Mouse (Mus musculus) thymus, postnatal 14 days (tissue): Measurements from ENCODE around the gene Jazf1.

Experiments
- DNase-seq: peaks from one replicate; pipeline ENCODE4 v3.0.0; 2021

The Jazf1 gene

GRCm38 (mm10) chr6:52903226-52903960 is 165.0 kb downstream of the Jazf1 start:
- DNase-seq, result no peak

DNA sequence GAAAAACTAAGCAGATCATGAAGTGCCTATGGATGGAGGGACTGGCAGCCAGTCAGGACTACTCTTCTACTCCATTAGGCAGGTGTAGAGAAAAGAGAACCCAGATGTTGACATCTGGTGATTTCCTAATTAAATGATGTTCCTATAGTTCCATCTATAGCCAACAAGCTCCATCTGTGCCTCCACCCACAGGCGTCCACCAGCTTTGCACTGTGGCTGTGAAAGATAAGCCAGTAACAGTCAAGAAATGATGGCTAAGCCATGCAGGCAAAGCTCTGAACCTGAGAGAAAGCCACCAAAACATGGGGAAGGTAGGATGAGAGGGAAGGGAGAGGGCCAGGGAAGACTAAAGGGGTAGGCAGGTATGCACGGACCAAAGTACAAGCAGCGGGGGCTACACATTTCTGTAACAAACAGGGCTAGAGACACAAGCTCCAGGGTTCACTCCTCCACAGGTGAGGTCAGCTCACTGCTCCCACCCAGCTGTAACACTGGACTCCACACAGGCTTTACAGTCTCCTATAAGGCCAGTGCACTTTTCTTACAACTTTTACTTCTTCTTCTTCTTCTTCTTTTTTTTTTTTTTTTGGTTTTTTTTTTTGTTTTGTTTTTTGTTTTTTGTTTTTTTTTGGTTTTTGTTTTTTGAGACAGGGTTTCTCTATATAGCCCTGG is 168.7 kb downstream of the Jazf1 start:
- DNase-seq, result no peak

DNA sequence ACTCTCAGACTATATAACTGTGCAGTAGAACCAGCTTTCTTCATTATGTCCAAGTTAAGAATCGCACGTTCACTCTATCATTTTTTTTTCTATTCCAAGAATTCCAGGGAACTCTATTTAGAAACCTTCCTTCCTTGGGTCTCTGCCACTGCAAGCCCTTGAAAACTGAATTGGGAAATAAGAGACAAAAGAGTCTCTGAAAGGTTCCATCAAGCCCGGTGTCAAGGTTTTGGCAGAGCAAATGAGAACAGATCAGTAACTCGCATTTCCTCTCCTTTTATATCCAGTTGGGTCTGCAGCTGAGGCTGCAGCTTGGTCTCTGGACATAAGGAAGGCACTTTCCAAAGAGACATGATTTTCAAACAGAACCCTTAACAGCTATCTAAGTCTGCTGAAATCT is 173.4 kb downstream of the Jazf1 start:
- no peak for DNase-seq

DNA sequence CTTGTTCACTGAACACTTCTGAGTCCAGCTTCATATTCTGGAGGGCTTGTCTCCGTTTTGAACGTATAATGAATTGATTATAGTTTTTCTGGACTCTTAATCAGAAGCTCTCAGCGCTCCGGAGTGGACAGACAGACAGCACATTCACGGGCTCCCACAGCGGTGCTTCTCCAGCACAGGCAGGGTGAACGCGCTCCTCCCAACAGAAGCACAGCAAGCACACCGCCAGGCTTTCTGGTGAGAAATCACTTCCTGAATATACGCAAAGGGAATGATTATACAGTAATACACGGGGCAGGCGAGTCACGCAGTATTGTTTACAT is 174.0 kb downstream of the Jazf1 start:
- no peak for DNase-seq

DNA sequence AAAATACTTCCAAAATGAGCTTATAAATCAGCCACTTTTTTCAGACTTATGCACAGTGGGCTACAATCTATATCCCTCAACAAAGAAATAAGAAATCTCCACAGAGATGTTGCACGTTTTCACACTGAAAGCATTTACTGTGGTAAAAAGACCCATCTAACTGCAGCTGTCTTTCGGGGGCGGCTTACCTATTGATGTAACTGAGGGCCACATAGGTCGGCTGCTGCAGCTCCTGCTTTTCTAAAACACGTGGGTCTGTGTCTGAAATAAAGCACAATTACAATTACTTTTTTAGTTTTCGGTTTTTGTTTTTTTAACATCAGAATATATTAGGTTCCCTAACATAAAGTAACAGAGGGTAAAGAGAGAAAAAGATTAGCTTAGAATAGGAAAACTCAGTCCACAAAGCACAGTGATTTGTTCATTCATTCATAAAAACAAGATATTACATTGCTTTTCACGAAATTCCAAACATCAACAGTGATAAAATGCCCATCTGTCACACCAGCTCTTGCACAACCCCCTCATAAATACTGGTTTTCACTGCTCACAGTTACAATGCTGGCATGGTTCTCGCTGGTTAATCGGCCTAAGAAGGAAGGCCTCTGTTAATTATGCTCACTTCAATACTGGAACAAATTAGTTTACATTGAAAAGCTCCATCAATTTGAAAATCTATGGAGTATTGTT is 174.5 kb downstream of the Jazf1 start:
- peak; percentile 64 for DNase-seq

GRCm38 (mm10) chr6:52892978-52893377 is 175.5 kb downstream of the Jazf1 start:
- no peak for DNase-seq

- DNase-seq, result no peak
Observed at GRCm38 (mm10) chr6:52887541-52888203, 180.8 kb downstream of the Jazf1 start.

DNA sequence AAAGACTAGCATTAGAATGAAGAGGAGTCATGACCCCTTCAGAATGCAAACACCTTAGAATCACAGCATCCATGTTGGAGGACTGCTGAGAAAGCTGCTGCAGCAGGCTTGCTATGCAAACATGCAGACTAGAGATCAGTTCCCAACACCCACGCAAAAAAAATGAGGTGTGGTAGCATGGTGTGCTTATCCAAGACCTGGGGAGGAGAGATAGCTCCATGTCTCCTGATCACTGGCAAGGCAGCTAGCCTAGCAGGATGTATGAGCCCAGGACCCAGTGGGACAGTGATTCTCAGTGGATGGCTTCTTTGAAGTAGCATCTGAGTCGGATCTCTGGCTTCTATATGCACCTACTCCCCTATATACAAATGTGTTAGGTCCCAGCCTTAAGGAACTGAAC is 184.7 kb downstream of the Jazf1 start:
- DNase-seq, result no peak

- no peak for DNase-seq
Observed at GRCm38 (mm10) chr6:52877176-52877575, 191.3 kb downstream of the Jazf1 start.

DNA sequence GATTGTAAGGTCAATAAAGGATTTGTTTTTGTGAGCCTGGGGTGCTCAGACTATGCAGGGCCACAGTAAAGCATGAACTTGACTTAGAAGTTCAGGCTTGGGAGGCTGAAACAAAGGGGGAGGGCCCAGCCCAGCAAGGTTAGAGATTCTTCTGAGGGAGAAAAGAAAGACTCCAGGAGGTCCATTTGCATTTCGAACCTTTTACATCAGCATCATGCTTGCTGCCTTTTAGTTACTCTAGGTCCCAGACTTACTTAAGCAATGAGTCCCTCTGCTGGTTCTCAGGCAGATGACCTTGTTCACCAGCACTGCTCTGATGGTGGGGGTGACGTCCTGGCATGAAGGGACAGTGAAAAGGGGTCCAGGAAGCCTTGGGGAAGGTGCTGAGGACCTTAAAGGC is 197.1 kb downstream of the Jazf1 start:
- DNase-seq, result no peak

GRCm38 (mm10) chr6:52869252-52869651 is 199.2 kb downstream of the Jazf1 start:
- no peak for DNase-seq

- DNase-seq, result peak; percentile 62
Observed at GRCm38 (mm10) chr6:52868352-52868751, 200.1 kb downstream of the Jazf1 start.

DNA sequence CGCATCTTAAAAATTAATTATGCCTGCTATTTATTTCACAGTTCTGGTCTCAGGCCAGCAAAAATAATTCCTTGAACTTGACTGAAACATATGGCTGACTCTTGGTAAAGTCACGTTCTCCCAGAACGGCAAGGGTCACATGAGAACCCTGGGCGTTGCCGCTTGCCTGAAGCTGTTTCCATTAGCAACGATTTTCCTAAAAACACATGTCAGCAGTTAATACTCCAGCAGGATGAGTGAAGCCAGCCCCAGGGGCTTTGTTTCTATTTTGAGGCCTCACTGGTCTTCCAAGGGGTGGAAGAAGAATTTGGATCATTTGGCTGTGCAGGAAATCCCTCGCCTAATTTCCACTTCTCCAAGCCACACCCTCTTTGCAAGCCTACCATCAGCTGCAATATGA is 206.5 kb downstream of the Jazf1 start:
- no peak for DNase-seq

GRCm38 (mm10) chr6:52861186-52861820 is 207.1 kb downstream of the Jazf1 start:
- no peak for DNase-seq

DNA sequence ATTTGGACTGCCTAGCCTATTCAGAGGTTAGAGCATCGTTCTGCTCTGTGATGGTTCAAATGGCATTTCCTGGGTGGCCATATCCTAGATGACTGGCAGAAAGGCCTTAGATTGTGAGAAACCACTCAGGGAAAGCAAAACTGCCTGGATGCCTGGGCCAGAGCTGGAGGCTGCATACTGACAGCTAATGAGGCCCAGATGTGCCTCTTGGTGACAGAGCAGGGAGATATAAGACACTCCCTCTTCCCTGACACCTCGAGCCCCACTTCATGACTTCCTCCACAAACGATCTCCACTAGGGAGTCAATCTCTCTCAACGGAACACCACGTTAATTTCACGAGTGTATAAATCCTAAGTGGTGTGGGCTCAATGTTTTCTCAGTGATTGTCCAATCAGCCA is 207.7 kb downstream of the Jazf1 start:
- DNase-seq, result no peak

DNA sequence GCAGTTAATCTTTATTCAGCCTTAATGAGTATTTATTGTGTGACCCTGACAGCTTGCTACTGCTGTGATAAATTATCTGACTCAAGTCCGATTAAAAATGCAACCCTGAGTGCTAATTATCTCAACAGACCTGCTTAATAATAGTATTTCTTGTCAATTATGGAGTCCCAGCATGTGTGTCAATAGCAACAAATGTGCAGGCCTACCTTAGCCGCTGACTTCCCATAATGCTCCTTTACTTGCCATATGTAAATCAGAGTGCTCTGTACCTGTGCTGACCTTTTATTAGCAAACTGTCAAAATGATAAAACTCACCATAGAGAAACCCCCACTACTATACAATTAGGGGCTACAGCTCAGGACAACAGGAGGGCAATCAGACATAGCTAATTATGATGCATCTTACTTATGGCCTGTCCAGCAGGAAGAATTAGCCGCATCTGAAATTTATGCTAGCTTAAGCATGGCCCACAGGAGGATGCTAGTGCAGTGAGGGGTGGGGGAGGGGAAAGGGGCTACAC is 209.5 kb downstream of the Jazf1 start:
- DNase-seq, result no peak

DNA sequence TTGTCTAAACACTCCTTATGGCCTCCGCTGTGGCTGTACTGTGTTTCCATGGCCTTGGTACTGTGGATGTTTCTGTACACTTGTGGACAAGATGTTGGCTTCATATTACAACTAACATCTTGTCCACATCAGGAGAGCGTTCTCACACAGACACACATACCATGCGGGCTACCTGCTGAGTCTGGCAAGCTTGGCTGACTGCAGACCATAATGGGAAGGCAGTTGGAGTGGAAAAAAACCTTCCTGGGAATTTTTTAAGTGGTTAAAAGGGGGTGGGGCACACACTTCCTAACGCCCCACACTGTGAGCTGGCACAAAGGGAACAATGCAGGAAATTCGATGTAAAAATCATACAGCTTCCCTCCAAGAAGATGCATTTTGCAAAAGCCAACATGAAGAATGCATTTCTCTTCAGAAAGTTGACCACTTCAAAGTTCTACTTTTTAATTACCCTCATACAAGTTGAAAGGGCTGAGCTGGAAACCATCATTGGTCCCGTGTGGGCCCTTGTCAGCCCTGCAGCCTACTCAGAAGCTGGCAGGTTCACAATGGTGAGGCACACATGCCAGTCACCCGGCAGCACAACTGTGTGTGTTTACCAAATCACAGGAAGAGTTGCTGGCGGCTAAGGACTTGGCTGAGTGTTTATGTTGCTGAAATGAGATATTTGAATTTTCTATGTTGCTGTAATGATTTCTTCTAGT is 215.9 kb downstream of the Jazf1 start:
- no peak for DNase-seq

DNA sequence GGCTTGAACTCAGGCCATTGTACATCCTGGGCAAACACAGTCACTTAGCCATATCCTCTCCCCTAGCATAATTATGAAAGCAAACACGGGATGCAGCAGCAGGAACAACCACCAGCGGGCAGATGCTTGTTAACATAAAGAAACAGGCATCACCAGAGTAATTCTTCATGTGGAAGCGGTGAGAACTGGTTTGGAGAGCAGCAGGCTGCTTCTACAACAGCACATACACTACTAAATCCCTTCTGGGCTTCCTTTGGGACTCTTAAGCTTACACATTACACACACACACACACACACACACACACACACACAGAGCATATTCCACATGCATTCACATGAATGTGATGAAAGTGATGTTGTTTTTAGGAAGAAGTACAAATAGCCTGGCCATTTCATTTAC is 216.5 kb downstream of the Jazf1 start:
- DNase-seq, result no peak

DNA sequence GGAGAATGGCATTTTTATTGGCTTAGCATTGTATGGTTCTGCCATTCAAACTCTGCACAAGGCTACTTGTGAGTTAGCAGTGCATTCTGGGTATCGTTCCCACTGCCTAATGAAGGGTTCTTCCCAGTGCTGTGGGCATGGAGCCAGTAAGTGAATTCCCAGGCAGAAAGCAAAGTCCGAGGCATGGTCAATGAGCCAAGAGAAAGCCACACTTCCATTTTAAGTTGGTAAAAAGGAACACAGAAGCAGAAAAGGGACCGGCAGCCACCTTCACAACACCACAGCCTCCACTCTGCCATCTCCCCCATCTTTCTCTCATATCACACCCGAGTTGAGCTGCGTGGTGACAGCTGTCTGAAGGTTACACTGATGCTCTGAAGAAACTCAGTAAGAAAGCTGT is 217.4 kb downstream of the Jazf1 start:
- DNase-seq, result peak; percentile 49

DNA sequence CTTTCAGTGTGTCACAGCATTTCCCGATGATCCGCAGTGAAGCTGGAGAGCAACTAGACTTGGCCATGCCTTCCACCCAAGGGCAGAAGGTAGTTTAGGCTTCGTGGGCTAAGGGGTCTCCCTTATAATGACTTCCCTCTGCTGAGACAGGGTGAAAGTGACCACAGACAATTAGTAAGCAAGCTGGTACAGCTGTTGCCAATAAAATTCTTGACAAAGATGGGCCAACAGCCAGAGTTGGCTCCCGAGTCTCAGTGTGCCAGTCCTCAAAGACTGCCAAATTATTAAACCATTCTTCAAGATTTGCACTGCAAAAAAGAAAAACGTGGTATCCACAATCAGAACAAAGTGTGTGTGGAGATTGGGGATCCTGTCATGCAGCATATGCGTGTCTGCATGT is 220.2 kb downstream of the Jazf1 start:
- DNase-seq, result no peak

DNA sequence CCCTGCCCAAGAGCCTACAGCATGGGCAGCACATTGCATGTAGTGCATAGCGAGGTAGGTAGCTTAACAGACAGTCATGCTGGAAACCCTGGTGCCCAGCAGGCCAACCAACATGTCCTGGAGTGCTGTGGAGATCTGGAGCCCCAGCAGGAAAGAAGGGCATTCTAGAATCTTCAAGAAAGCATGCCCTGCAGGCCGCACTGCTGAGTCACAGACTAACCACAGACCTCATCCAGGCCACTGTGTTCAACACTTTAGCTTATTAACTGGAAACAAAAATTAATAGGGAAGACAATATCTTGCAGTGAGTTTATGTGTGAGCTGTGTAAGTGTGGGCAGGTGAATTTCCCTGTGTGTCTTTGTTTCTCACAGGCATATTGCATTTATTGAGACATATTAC is 222.1 kb downstream of the Jazf1 start:
- DNase-seq, result no peak

GRCm38 (mm10) chr6:52844741-52845140 is 223.7 kb downstream of the Jazf1 start:
- DNase-seq, result no peak
